Mouse (Mus musculus): ENCODE measurements around the gene Aknad1. TPM values are rescaled to one million over a fixed set of nuclear protein-coding genes. Genes with fewer than 3 reads are reported as not detected.

Aknad1 gene
- polyA plus RNA-seq, 2 experiments from 2014 or later: not detected

DNA sequence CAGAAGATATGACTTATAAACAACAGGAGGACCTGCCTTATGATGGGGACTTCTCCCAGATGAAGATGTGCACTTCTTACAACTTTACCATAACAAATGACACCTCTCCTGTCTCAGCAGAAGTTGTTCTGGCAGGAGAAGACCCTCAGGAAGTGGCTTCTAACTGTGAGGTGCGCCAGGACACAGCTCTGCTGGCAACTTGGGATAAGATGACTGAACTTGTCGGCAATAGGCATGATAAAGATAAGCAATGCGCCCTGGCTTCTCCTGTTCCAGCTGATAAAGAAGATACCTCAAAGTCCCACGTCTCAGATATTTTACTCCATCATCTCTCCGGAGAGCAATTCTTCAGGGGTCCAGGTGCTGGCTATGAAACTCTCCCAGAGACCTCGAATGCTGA lies 12.2 kb downstream of the Aknad1 start:
- no peak for ATAC-seq

DNA sequence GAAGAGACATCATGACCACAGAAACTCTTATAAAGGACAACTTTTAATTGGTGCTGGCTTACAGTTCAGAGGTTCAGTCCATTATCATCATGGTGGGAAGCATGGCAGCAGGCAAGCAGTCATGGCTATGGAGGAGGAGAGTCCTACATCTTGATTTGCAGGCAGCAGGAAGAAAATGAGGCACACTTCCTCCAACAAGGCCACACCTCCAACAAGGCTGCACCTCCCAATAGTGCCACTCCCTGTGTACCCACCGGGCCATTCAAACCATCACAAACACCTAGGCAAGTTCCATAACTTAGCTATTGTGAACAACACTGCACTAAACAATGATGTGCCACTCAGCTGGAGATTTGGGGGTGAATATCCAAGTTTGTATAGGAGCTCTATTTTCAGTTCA lies 15.1 kb downstream of the Aknad1 start:
- no peak for ATAC-seq

DNA sequence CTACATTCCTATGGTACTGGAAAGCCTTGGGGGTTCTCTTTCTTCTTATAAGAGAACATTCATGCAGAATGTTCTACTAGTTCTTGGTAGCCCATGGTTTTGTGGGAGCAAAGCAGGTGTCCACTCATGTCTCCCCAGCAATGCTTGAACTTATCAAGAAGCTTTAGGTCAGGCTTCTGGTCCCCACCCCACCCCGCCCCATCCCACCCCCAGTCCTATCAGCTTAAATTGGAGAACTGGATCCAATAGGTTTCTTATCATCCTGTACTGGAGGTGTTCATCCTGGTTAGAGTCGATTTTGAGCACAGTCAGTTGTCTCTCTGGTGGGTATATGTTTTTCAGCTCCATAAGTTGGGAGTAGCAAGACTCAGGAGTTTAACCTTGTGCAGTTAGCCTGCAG lies 16.1 kb downstream of the Aknad1 start:
- no peak for ATAC-seq

DNA sequence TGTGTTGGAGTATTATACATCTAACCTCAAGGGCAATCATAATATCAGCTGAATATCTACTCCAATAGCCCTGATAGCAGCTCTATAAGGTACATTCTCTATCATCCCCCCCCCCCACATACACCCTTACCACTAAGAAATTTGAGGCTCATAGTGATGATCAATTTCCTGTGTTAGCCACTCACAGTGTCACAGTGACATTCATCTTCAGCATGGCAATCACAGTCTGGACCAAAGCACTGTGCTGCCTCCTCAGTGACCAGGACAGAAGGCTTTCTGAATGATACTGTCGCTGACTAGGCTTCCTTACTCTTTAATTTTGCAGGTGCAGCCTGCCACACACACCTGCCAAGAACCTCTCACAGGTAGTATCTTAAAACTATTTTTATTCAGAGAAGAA lies 16.7 kb downstream of the Aknad1 start:
- ATAC-seq: no peak

DNA sequence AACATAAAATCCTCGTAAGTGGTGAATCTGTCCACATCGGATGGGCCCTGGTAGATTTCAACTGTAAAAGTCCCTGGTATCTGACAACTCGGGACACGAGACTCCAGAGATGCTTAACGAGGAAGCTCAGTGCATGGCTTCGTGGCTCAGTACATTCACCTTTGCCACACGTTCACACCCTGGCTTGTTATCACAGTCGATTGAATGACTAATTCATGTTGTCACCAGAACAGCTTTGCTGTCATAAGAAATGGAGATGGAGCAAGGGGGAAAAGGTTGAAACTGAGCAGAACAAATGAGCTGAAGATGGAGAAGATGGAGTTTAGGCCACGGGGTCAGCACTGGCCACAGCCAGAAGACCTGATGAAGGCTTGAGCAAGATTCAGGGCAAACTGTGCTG lies 18.1 kb downstream of the Aknad1 start:
- ATAC-seq: no peak

DNA sequence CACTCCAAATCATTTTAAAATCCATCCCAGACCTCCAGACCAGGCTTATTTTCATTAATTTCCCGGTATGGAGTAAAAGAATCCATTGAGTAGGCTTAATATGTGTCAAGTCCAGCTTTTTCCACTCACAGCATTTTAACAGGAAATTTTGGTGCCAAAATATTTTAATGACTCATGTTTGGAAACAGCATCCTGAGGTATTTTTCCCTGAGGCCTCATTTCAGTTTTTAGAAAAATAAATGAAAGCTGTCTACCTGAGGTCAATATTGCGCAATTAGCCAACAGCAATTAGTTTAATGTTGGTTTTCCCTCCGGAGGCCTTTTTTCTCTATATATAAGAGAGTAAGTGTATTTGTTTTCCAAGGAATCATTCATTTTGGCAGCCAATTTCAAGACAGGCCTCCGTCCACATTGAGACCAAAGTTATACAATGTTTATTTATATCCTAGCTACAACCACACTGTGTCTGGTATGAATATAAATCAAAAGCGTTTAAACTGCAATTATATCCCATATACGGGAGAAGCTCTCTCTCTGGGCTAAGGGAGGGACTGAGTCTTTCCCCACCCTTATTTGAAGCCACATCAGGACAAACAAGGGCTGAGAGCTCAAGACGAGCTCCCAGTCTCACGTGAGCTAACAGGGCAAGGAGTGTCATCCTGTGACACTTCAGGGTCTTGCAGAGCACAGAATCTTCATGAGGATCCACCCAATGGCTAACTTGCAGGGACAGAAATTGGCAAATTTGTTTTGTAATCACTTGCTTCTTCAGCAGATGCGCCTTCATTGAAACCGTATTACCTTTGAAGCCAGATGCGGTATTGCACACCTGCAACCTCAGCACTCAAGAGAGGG lies 20.3 kb downstream of the Aknad1 start:
- no peak for ATAC-seq

DNA sequence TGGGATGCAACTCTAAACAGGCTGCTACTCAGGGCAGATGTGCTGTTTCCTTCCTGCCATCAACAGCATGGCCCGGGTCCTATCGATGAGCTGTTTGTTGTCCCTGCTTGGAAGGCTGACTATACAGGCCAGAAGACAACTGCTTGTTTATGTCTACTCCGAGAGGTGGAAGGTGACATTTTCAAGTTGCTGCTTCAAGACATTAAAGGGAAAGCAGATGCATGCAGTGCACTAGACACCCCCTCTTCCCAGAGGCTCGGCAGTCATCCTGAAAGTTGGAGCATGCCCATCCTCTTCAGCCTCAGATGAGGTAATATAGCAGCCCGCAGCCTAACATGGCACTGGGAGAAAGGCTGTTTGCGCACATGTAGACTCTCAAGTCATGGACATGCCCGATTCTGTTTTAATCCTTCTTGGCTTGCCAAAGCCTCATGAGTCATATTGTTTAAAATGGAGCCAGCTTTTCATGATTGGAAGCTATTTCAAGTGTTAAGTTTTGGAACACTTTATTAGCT lies 23.2 kb downstream of the Aknad1 start:
- no peak for ATAC-seq

DNA sequence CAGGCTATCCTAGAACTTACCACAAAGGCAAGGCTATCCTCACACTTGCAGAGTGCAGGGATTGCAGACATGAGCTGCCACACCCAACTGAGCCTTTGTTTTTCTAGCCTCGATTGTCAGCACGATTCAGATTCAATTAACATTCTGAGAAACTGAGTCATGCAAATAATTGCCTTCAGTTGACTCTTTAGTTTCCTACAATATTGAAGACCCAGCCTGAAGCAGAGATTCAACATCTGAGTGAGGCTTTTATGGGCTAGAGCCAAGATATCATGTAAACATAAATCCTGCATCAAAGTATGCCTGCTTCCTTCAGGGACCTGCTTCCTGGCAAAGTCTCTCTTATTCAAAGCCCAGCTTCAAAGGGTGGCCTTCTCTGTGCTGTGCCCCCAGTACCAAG lies 24.2 kb downstream of the Aknad1 start:
- ATAC-seq: no peak

DNA sequence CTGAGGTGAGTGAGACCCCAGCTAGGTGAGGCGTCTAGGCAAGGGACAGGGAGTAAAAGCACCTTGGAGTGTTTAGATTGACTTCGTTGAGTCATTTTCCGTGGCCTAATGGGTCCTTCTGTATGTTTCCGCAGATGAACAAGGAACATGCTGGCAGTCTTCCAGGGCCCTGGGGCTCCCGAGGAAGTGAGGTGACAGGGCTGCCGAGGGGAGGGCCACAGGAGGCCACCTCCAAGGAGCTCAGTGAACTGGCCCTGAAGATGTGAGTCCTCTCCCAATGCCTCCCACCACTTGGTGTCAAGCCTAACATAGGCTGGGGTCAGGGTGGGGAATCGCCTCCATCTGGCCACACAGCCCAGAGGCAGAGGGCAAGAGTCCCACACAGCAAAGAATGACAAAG lies 25.5 kb downstream of the Aknad1 start:
- ATAC-seq: no peak

DNA sequence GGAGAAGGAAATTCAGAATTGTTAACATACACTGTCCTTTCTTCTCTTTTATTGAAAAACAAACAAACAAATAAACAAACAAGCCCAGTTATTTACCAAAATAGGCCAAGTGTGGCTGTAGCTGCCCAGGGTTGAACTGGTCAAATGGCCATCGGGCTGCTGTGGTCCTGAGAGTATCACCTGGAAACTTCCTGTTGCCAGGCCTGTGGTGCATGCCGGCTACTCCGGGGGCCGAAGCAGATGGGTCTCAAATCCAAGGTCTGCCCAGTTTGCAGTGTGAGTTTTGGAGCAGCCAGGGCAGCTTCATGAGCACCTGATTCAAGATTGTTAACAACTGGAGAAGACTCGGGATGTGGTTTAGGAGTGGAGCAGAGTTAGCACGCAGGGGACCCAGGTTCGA lies 26.0 kb downstream of the Aknad1 start:
- no peak for ATAC-seq

DNA sequence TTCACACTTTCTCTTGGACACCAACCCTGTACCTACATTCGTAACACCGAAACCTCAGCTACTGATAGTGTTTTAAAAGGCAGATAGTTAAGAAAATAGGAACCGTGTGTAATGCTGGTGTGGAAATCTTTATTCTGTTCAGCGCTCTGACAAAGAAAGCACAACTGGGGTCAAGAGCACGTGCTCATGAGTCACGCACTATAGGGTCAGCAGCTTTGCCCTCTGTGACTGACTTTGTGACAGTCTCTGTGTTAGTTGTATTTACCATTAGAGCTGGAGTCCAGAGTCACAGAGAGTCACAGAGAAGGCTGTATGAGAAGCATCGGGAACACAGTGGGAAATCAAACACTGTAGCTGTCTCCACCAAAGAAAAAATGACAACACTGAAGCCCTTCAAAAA lies 27.5 kb downstream of the Aknad1 start:
- no peak for ATAC-seq

DNA sequence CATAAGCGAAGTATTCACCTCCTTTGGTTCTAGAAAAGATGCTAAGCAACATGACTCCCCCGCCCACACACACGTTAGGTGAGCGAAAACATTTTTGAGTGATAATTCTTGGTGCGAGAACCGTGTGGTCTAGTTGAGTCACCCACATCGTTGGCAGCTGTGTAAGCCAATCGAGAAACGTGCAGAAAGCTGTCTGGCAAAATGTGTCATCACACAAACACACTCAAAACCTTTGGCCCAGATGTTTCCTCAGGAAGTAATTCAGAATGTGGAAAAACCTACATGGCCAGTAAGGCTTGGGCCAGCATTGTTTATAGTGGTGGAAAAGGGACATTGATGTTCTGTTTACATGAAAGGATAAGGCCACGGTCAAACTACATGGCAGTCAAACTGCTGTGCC lies 28.0 kb downstream of the Aknad1 start:
- peak; percentile 26 for ATAC-seq

DNA sequence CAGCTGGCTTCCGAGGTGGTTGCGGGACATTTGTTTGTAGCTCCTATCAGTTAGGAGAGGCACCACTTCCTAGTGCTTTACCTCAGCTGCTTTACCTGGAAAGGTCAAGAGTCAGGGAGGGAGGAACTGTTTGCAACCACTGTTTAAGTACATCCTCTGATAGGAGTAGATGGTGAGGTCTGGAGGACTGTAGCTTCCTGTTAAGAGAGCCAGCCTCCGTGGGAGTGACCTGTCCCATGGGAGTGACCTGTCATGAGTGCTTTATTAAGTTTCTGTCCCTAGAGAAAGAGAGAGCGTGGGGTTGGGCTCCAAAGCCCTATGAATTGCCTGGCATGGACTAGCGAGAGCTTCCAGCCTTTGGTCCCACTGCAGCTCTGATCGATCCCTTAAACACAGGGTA lies 30.1 kb downstream of the Aknad1 start:
- ATAC-seq: no peak

DNA sequence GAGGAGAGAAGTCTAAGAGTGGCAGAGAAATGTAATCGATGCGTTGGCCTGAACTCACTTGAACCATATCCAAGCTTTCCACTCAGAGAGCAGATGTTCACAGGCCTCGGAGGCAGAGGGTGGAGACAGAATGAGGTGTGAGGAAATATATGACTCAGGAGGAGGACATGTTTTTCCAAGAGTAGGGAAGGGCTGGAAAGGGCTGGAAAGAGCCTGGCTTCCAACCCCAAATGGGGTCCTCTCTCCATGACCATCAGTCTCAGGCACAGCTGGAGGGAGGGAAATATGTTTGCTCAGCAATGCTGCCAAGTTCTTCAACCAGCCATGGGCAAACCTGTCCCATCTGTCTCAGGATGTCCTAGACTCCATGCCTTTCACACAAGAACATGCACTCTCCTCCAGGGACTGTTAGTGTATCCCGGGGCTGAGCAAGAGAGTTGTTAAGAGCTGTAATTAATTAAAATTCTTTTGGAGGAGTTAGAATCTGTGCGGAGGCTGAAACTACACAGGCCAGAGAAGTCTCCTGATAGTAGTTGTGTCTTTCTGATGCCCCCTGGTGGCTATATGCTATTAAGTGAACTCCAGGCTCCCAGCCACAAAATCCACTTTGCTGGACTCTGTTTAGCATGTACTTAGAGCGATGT lies 31.4 kb downstream of the Aknad1 start:
- peak; percentile 75 for ATAC-seq

DNA sequence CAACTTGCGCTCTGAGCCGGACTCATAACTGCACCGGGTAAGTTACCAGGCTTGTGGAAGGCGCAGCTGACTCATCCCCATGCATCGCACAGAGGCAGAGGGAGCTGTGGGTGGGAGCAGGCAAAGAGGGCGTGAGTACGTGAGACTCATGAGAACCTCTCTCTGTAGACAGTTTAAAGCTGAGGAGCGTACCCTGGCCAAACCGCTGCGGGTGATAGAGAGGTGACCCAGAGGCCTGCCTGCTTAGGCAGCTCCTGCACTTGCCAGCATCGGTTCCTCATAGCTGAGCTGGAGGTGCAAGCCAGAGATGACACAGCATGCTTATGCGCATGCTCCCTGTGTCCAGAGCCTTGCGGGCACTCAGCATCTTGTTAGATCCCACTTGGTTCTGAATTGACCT lies 32.8 kb downstream of the Aknad1 start:
- ATAC-seq: no peak

DNA sequence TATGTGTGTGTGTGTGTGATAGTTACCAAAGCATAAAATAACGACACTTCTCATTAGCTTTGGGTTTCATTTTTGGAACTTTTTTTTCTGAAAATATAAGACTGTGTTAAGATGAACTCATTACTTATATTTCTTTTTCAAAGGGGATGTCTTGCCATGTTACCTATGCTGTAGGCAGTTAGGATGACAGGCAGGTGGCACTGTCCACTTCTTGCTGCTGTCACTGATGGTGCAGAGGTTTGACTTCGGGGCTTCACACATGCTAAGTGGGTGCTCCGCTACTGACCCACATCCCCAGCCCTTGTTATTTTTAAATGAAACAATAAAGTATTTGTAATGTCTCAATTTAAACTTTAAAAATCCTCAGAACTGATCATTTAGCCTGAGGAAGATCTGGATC lies 33.4 kb downstream of the Aknad1 start:
- no peak for ATAC-seq

DNA sequence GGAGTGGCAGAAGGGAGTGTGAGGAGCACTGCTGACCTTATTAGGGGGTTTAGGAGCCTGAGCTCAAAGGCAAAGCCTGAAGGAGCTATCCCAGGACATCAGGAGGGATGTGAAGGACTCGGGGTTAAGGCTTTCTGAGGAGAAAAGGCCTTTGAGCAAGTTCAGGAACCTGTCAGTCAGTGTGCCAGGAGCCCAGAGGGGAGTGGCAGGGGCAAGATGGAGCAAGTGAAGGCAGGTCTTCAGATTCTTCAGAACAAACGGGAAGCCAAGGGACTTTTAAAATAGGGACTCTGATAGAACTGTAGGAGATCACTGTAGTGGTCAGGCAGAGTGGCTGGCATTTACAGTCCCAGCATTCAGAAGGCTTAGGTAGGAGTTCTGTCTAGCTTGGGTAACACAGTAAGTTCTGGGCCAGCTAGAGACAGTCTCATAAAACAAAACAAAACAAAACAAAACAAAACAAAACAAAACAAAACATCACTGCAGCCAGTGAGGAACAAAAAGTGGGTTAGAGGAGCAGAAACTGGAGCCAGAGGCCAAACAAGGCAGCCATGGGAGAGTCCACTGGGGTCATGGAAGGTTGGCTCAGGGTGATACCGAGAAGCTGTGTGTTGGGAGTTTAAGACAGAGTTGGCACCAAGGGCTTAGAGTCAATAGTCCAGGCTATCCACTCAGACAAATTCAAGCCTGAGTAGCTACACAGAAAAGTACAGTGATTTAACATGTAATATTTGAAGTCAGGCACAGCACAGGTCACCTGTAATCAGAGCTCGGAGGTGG lies 39.5 kb downstream of the Aknad1 start:
- no peak for ATAC-seq

DNA sequence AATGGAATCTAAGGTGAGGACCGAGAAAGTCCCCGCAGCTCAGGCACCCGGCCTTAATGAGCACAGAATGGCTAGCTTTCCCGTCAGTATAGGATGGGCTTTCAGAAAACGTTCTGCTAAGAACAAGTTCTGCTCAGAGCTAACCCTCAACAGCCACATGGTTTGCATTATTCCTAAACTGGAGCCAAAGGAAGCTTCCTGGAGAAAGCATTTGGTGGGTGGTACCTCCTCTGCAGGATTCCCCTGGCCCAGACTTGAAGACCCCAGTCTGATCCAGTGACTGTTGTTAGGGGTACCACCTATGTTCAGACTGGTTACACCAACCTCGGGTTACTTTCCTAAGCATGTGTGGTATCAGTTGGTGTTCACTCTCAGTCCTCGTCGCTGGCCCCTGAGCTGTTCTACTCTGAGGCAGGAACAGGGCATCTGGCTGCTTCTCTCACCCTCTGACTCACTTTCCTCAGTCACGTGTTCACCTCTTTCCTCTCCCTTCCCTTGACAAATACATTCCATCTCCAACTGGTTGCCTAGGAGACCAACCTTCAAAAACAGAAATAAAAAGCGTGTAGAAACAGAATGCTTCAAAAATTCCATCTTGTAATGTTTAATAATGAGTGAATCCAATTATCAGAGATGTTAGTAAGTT lies 41.9 kb downstream of the Aknad1 start:
- ATAC-seq: peak; percentile 41

DNA sequence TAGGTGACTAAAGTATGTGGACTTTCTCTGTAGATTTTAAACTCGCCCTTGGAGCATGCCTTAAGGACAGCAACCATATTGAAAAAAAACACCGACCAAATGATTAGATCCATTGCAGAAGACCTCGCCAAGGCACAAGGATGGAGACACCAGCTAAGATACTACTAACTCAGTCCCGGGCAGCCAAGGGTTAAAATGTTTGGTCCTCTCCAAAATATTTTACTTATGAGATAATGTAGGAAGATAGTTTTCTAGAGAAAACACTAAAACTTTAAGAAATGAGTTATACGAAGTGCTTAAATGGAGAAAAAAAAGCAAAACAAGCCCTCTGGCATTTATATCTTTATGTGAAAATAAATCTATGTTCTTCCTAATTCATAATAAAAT lies 42.4 kb downstream of the Aknad1 start:
- ATAC-seq: no peak

DNA sequence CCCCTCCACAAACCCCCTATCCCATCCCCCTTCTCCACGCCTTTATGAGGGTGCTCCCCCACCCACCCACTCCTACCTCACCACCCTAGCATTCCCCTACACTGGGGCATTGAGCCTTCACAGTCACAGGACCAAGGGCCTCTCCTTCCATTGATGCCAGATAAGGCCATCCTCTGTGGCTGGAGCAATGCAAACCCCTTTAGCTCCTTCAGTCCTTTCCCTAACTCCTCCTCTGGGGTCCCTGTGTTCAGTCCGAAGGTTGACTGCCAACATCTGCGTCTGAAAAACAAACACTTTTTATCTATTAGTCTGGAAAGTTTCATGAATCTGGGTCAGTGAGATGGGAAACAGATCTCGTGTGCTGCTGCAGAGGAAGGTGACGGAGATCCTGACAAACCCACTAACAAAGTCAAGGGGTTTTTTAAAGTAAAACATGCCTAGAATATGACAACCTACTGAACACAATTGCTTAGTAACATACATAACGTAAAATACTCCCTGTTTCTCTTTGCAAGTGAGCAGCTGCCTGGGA lies 43.0 kb downstream of the Aknad1 start:
- ATAC-seq: no peak

DNA sequence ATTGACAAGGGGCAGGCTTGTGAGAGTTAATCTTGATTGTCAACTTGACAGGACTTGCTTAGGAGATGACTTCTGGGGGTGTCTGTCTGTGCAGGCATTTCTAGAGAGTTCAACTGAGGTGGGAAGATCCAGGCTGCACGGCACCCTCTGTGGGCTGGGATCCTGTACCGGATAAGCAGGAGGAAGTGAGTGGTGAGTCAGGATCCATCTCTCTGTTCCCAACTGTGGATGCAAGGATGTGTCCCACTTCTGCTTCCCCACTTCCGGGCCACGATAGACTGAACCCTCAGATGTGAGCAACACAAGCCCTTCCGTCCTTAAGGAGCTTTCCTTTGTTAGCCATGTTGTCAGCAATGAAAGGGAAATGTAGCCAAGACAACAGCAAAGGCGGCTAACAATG lies 47.1 kb downstream of the Aknad1 start:
- no peak for ATAC-seq

DNA sequence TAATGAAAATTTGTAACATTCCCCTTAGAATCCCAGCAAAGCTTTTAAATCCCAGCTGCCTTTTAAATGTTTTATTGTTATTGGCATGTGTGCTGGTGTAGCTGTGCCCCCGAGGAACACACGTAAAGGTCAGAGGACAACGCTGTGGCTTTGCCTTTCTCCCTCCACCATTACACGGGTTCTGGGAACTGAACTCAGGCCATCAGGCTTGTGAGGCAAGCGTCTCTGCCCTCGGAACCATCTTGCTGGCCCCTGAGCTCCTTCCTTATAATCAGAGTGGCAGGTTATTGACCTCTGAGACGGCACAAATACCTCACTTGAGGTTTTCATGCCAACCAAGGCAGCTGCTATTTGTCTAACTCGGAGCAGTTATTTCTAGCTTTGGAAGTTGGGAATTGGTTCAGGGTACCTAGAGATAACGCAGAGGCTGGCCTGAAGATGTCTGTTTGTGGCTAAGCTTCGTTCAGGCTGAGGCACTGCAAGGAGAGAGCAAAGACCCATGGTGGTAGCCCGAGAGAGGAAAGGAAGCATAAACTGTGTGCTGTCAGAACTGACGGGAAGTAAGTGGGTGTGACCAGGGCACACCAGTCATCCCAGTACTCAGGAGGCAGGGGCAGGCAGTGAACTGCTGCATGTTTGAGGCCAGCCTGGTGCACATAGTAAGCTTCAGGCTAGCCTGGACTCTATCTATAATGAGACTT lies 48.4 kb downstream of the Aknad1 start:
- peak; percentile 69 for ATAC-seq
